Mouse (Mus musculus) lung, embryonic 14.5 days (tissue): Measurements from ENCODE around the gene Zmat5. TPM values are rescaled to one million over a fixed set of nuclear protein-coding genes. Genes with fewer than 3 reads are reported as not detected.

Source experiments
- ATAC-seq: fragments of 200-750 bp; cut with Nextera tagmentation; 2 replicates; pipeline ENCODE4 v1.8.0; 2017; ENCODE audit warnings: mild to moderate bottlenecking, moderate TSS enrichment, moderate library complexity; ENCODE audit not compliant: insufficient read depth
- DNase-seq: peaks from one replicate; pipeline ENCODE4 v3.0.0-alpha.2; 2015
- H3K27ac ChIP-seq: fragments of 300-500 bp; sonication (generic); 2 replicates; pipeline ENCODE4 v1.5.1; 2014; ENCODE audit warnings: low read depth, mild to moderate bottlenecking, moderate library complexity
- H3K27me3 ChIP-seq: fragments of 300-500 bp; sonication (generic); 2 replicates; pipeline ENCODE4 v1.6.1; 2014; ENCODE audit warnings: low read length, control low read depth; ENCODE audit not compliant: insufficient read depth
- H3K36me3 ChIP-seq: fragments of 300-500 bp; sonication (generic); 2 replicates; pipeline ENCODE4 v1.6.1; 2014; ENCODE audit warnings: control low read depth; ENCODE audit not compliant: insufficient read depth
- H3K4me1 ChIP-seq: fragments of 300-500 bp; sonication (generic); 2 replicates; pipeline ENCODE4 v1.6.1; 2014; ENCODE audit warnings: antibody characterized with exemption, control low read depth; ENCODE audit not compliant: insufficient read depth
- H3K4me2 ChIP-seq: fragments of 300-500 bp; sonication (generic); 2 replicates; pipeline ENCODE4 v1.6.1; 2014; ENCODE audit warnings: mild to moderate bottlenecking
- H3K4me3 ChIP-seq: fragments of 300-500 bp; sonication (generic); 2 replicates; pipeline ENCODE4 v1.5.1; 2014; ENCODE audit warnings: low read depth, low read length
- H3K9ac ChIP-seq: fragments of 300-500 bp; sonication (generic); 2 replicates; pipeline ENCODE4 v1.6.1; 2014
- H3K9me3 ChIP-seq: fragments of 300-500 bp; sonication (generic); 2 replicates; pipeline ENCODE4 v1.6.1; 2016; ENCODE audit warnings: low read depth, low read length, control low read depth
- CTCF ChIP-seq: IDR thresholded peaks from 2 replicates; pipeline ENCODE4 v1.5.1; 2016; ENCODE audit warnings: antibody characterized with exemption, low read depth
- WGBS: fragments of 180-500 bp; shearing (Covaris S2); extraction: QIAGEN DNeasy Blood & Tissue Kit; methylation state at CpG from one replicate; pipeline ENCODE4 v1.1.7; 2014; 5-methylcytosine and 5-hydroxymethylcytosine counted together
- polyA plus RNA-seq: library from polyadenylated mRNA; unstranded; fragments of >200 nt; fragmentation: Nextera tagmentation; extraction: Ambion mirVana; gene quantifications from 2 replicates; pipeline ENCODE4 v1.2.1, GENCODE M21; 2014

The Zmat5 gene
- polyA plus RNA-seq, 1 experiment from 2014 or later, result 70.4 TPM

DNA sequence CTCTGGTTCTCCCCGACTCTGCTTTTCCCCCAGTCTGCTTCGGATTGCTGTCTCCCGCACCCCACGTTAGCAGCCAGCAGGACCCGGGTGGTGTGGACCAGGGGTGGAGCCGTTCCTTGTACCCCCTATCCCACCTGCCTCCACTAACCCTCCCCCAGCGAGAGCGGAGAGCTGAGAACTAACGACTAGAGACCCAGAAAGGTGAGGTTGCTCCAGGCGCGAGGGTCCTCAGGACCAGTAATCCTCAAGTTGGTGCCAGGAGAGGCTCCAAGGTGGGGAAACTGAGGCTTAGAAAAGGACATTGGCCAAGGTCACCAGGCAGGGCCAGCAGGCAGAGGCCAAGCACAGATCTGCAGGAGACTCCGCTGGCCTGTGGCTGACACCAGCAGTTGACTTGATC, 42.8 kb downstream of the Zmat5 start:
- no peaks in the 10 kb centered on the region for H3K9me3 ChIP-seq
- 3% methylated on average over 12 of the region's 12 CpGs for WGBS
- H3K4me2 ChIP-seq, result peak overlapping the region; percentile 84
- peak overlapping the region; percentile 46 for H3K4me3 ChIP-seq
- DNase-seq, result no peak
- H3K27me3 ChIP-seq, result peaks cover 66% of the 10 kb centered on the region
- no peak for ATAC-seq
- no peak for TF ChIP-seq CTCF
- H3K36me3 ChIP-seq, result no peaks in the 10 kb centered on the region
- no peak overlapping the region for H3K9ac ChIP-seq
- no peak overlapping the region for H3K27ac ChIP-seq
- no peaks in the 10 kb centered on the region for H3K4me1 ChIP-seq

DNA sequence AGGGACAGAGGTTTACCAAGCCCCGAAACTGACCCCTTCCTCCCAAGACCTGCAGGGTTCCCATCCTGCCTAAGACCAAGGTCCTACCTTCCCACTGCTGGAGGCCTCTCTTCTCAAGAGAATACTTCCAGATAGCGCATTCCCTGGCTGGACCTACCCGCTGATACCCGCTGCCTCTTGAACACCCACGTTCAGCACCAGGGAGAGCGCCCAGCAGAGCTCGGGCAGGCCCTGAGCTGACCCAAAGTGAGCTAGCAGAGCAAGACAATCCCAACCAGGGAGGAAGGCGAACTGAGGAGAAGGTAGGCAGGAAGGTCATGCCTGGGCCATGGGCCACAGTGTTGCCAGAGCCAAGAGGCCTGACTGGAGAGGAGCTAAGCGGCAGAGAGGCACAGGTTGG, 45.8 kb downstream of the Zmat5 start:
- no peaks in the 10 kb centered on the region for H3K9me3 ChIP-seq
- H3K27me3 ChIP-seq, result peaks cover 46% of the 10 kb centered on the region
- H3K4me1 ChIP-seq, result no peaks in the 10 kb centered on the region
- DNase-seq (peak; percentile 93), ATAC-seq (peak; percentile 39; the same call in 1 of the 2 replicates)
- H3K4me3 ChIP-seq, result no peak overlapping the region
- H3K36me3 ChIP-seq, result no peaks in the 10 kb centered on the region
- TF ChIP-seq CTCF, result no peak
- H3K27ac ChIP-seq, result no peak overlapping the region
- no peak overlapping the region for H3K9ac ChIP-seq
- H3K4me2 ChIP-seq, result no peak overlapping the region
- WGBS, result 4% methylated on average over 9 of the region's 9 CpGs

DNA sequence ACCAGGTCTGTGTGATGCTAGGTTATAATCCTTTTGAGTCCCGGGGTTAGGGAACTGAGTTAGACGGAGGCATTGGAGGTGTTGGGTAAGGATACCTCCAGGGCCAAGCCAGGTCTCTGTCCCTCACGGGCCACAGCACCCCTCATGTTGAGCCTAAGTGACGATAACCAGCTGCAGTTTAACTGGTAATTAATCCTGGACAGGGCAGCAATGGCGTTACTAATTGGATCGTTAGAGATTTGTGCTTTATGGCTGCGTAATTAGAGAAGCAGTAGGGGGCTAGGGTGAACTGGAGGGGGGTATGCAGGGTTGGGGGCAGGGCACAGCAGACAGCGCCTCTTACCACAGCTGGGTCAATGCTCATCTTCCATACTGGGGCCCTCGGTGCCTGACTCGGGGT, 48.4 kb downstream of the Zmat5 start:
- no peak overlapping the region for H3K4me2 ChIP-seq
- H3K9me3 ChIP-seq, result no peaks in the 10 kb centered on the region
- H3K36me3 ChIP-seq, result no peaks in the 10 kb centered on the region
- H3K4me1 ChIP-seq, result no peaks in the 10 kb centered on the region
- ATAC-seq, result no peak
- whole genome bisulfite sequencing, result 44% methylated on average over 10 of the region's 10 CpGs
- H3K27ac ChIP-seq, result no peak overlapping the region
- no peak overlapping the region for H3K9ac ChIP-seq
- no peak for TF ChIP-seq CTCF
- H3K27me3 ChIP-seq, result peaks cover 22% of the 10 kb centered on the region
- no peak overlapping the region for H3K4me3 ChIP-seq
- DNase-seq, result no peak

DNA sequence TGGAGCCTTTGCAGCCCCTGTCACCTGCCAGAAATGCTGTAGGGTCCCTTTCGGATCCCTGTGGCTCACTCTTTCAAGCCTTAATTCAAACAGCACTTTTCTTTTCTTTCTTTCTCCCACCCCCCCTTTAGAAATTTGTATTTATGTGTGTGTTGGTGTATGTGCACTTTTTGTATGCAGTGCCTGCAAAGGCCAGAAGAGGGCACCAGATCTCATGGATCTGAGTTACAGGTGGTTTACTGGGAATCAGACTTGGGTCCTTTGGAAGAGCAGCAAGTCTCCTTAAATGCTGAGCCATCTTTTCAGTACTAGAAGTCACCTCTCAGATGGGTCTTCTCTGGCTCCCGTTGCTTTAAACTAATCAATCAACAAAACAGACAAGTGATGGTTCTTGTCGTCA, 49.6 kb downstream of the Zmat5 start:
- ATAC-seq (no peak), DNase-seq (no peak)
- H3K4me1 ChIP-seq, result no peaks in the 10 kb centered on the region
- H3K9me3 ChIP-seq, result no peaks in the 10 kb centered on the region
- H3K27ac ChIP-seq, result no peak overlapping the region
- TF ChIP-seq CTCF, result no peak; the same call in 1 of the 2 replicates
- H3K9ac ChIP-seq, result no peak overlapping the region
- H3K4me2 ChIP-seq, result no peak overlapping the region
- H3K36me3 ChIP-seq, result no peaks in the 10 kb centered on the region
- H3K27me3 ChIP-seq, result peaks cover 10% of the 10 kb centered on the region
- WGBS, result 74% methylated on average over 3 of the region's 3 CpGs
- no peak overlapping the region for H3K4me3 ChIP-seq

DNA sequence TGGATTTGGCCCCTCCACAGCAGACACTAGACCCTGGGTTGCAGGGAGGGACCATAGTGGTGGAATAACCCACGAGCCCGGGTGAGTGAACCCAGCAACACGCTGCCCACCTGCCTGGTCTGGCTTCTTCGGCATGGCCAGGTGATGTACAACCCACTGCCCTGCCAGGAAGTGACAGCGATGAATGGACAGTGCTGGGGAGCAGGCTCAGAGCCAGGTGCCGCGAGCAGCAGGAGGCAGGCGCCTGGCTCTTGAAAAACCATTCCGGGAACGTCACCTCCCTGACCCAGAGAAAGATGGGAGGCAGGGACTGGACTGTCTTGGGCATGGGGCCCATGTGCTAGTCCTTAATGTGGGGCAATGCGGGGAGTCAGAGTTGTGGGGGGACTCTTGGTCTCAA, 50.4 kb downstream of the Zmat5 start:
- Histone ChIP-seq H3K4me3 (no peak overlapping the region), H3K9me3 (no peaks in the 10 kb centered on the region), H3K36me3 (no peaks in the 10 kb centered on the region), H3K27ac (no peak overlapping the region), H3K4me1 (no peaks in the 10 kb centered on the region), H3K27me3 (peaks cover 2% of the 10 kb centered on the region; the same call in 1 of the 2 replicates), H3K4me2 (no peak overlapping the region), H3K9ac (no peak overlapping the region)
- TF ChIP-seq CTCF, result no peak
- no peak for ATAC-seq
- DNase-seq, result no peak
- WGBS, result 62% methylated on average over 11 of the region's 11 CpGs

DNA sequence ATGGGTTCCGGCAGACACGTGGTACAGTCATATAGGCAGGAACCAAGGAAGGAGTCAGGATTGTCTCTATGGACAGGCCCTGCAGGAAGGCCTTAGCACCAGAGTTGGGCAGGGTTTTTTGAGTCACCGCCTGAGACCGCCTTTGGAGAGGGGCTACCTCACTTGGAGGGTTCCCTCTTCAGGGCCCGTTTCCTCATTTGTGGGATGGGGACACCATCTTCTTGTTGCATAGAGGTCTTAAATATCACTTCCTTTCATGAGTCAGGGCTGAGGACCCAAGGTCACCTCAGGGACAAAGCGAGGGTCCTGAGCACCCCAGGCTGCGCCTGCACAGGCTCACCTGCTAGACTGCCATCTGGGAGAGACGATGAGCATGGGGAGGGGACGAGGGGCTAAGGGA, 52.0 kb downstream of the Zmat5 start:
- no peak for DNase-seq
- H3K4me1 ChIP-seq, result no peaks in the 10 kb centered on the region; the same call in 1 of the 2 replicates
- no peaks in the 10 kb centered on the region for H3K9me3 ChIP-seq
- no peak overlapping the region for H3K4me3 ChIP-seq
- TF ChIP-seq CTCF, result no peak
- H3K36me3 ChIP-seq, result no peaks in the 10 kb centered on the region
- 72% methylated on average over 9 of the region's 9 CpGs for WGBS
- no peak overlapping the region for H3K9ac ChIP-seq
- no peak overlapping the region for H3K4me2 ChIP-seq
- ATAC-seq, result no peak
- no peak overlapping the region for H3K27ac ChIP-seq
- 0 out of 2 replicates have a peak, but pooled peaks cover 2% of the 10 kb centered on the region for H3K27me3 ChIP-seq

DNA sequence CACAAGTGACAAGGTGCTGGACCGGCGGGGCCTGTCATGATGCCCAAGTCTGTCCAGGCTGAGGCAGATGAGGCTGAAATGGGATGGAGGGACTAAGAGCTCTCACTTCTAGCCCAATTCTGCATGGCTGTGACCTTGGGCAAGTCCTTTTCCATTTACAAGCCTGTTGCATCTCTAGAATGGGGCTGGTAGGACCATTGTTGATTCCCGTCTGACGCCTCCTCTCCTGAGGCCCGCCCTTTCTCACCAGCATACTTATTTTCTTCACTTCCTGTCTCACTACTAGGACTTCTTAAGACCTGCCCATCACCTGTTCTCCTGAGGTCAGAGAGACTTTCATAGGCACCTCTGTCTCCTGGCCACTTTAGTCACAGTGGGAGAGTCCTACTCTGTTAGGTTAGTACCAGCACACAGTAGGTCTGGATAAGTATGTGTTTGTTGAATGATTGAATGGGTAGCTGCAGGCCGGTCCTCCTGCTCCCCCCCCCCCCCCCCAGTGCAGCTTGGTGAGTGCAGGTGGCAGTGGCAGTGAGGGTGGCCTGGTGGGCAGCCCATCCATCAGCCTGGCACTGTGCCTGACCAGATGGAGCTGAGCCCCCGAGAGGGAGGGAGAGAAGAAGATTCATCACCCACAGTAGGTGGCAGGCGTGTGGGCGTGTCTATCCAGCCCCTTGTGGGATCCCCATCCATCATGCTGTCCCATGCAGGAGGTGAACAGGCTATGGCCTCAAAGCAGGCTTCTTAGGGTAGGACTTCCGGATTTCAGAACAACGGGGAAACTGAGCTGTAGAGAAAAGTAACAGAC, 52.7 kb downstream of the Zmat5 start:
- Histone ChIP-seq H3K4me3 (no peak overlapping the region), H3K36me3 (no peaks in the 10 kb centered on the region), H3K9me3 (no peaks in the 10 kb centered on the region), H3K4me2 (no peak overlapping the region), H3K4me1 (peaks cover 2% of the 10 kb centered on the region; the same call in 1 of the 2 replicates), H3K27me3 (0 out of 2 replicates have a peak, but pooled peaks cover 9% of the 10 kb centered on the region), H3K27ac (no peak overlapping the region), H3K9ac (no peak overlapping the region)
- TF ChIP-seq CTCF, result no peak
- no peak for ATAC-seq
- DNase-seq, result peak; percentile 23
- 31% methylated on average over 11 of the region's 11 CpGs for WGBS
